Mouse (Mus musculus) kidney, postnatal 25 days (tissue): ENCODE data around the gene Tmem63b.

ENCODE experiments used
- DNase-seq, 2 experiments: peaks; one replicate each; pipeline ENCODE4 v3.0.0; 2021; ENCODE audit warnings: mixed read lengths in 2 of 2

Gene Tmem63b

DNA sequence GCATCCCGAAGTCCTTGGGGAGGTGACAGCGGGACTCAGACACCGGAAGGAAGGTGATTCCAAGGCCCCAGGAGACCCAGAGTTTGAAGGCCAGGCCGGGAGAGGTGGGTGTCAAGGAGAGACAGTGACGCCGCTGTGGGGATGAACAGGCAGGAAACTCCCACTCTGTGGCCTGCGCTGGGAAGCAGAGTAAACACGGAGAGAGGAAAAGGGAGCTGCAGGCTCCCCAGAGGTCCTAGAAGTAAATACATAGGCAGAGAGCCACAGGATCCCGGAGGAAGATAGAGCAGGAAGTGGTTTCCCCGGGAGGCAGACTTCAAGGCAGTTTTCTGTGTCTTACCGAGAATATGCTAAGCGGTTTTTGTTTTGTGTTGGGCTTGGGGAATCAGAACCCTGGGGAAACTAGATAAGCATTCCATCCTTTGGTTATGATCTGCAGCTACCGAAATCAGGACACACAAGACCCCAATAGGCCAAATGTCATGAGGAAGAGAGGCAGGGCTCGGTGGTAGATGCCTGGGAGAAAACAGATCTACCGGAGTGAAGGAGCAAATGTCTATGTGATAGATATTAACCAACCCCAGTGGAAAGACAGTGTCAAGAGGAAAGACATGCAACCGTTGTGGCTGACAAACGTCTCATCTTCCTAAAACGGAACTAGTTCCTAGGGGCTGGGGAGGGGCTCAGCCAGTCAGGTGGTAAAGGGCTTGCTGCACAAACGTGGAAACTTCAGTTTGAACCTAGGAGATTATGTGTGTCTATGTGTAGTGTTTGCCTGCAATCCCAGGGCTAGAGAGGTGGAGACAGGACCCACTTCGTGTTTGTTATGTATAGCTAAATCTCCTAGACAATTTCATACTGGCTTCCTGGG lies 67.1 kb downstream of the Tmem63b start:
- peak; percentile 58 to 69 for DNase-seq

DNA sequence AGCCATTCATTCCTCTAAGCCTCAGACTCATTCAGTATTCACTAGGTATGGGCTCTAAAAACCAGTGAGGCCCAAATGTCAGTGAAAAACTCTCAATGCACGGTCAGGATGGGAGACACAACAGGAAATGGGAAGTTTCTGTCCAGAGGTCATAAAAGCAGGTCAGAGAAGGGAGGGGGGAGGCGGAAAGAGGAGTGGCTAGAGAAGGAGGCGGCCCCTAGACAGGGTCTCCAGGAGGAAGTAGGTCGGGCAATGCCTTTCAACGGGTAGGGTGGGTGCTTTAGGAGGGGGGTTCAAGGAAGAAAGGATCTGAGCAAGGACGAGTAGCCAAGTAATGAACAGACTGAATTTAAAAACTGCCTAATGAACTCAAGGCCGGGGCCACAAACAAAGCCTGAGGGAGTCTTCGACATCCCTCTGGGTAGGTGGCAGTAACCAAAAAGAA lies 67.7 kb downstream of the Tmem63b start:
- DNase-seq: peak; percentile 74 to 81

DNA sequence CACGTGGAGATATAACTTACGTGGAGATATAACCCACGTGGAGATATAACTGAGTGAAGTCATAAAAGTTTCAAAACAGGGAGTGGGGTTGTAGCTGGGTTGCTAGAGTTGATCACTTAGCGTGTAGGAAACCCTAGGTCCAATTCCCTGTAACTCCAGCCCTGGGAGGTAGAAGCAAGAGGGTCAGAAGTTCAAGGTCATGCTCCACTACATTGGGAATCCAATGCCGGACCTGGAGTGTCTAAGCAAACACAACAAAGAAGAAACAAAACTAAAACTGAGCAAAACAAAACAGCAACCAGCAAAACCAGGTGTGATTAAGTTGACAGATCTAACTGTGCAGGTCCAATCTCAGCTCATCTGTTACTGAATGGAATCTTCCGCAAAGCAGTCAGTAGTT lies 69.0 kb downstream of the Tmem63b start:
- DNase-seq: no peak

DNA sequence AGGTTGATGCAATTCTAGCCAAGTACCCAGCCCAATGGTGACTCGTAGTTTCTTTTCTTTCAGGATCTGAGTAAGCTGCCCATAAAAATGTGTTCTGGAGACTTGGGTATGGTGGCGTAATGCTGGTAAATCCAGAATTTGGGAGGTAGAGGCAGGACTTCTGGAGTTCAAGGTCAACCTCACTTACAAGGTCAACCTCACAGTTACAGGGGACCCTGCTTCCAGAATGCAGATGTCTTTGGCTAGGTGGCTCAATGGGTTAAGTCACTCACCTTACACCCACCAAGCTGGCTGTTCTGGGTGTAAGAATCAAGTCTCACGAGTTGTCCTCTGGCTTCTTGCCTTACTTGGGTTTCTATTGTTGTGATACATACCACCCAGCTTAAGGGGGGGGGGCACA lies 70.0 kb downstream of the Tmem63b start:
- DNase-seq: no peak

DNA sequence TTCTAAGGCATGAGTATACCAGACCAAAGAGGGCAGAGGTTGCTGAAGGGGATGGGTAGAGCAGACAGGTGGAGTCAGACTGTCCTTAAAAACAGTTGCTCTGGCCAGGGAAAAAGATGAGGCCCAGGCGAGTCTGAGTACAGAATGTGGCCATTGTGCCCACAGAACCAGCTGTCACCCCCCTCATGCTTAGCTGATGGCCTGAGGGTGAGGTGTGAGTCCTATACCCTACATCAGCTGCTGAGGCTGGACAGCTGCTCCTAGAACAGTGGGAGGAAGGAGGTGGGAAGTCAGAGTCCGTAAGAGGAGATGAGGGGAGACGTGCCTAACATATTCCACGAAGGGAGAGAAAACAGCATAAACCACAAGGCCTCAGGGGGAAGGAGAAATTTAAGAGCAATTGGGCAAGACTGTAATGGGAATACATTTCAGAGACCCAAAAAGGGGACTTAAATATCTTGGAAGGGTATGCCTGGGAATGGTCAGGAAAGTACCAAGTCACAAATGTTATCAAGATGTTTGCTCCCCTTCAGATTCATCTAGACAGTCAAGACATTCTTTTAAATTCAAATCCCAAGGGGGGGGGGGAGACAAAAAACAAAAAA lies 70.6 kb downstream of the Tmem63b start:
- DNase-seq: no peak

DNA sequence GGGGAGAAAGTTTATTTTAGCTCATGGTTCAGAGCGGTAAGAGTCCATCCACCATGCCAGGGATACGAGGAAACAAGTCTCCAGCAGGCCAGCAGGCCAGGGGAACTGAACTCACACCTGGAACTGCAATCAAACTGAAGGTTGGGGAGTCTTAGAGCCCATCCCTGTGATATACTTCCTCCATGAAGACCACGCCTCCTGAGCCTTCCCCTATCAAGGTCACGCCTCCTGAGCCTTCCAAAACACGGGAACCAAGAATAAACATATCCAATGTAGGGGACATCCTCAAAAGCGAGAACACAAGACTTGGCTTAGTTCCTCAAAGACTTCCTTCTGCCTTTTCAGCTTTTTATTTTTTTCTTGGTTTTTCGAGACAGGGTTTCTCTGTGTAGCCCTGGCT lies 73.8 kb downstream of the Tmem63b start:
- DNase-seq: no peak

DNA sequence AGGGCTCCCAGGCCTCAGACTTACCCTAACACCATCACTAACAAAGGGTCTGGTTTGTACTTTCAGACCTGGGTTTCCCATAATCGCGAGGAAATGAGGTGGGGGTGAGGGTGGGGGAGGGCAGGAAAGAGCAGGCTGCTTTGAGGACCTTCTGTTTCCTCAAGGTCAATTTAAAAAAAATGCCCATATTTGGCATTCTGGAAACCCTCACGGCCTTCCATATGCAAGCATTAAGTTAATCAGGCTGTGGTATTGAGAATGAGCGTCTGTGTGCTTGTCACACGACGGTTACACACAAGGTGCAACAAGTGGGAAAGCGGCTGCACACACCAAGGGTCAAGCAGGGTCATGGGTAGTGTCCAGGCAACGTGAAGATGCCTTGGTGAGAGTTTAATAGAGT lies 74.7 kb downstream of the Tmem63b start:
- no peak for DNase-seq
